Mouse (Mus musculus) spleen, adult 2 months (tissue): ENCODE results near the gene Zeb2.

ENCODE experiments used
- CTCF ChIP-seq: fragments of 200-500 bp; IDR thresholded peaks from 2 replicates; pipeline ENCODE4 v1.5.1; 2011; ENCODE audit warnings: mild to moderate bottlenecking, inconsistent platforms; ENCODE audit not compliant: insufficient read depth, insufficient read length, insufficient replicate concordance; ENCODE audit errors: extremely low read depth
- POLR2A ChIP-seq: fragments of 200-500 bp; IDR thresholded peaks from 2 replicates; pipeline ENCODE4 v1.6.1; 2011; ENCODE audit warnings: low read depth, low read length, inconsistent platforms

GRCm38 (mm10) chr2:44956232-44956631 lies 161.0 kb downstream of the Zeb2 start:
- no peak for TF ChIP-seq CTCF
- TF ChIP-seq POLR2A: no peak
